Mouse (Mus musculus): Measurements from ENCODE around the gene Rnf2. TPM values are rescaled to one million over a fixed set of nuclear protein-coding genes. Genes with fewer than 3 reads are reported as not detected.

The Rnf2 gene
- 86.6 and 92.0 TPM in 2 replicates for polyA plus RNA-seq (2015; fragmentation: Nextera tagmentation; extraction: Ambion mirVana)

DNA sequence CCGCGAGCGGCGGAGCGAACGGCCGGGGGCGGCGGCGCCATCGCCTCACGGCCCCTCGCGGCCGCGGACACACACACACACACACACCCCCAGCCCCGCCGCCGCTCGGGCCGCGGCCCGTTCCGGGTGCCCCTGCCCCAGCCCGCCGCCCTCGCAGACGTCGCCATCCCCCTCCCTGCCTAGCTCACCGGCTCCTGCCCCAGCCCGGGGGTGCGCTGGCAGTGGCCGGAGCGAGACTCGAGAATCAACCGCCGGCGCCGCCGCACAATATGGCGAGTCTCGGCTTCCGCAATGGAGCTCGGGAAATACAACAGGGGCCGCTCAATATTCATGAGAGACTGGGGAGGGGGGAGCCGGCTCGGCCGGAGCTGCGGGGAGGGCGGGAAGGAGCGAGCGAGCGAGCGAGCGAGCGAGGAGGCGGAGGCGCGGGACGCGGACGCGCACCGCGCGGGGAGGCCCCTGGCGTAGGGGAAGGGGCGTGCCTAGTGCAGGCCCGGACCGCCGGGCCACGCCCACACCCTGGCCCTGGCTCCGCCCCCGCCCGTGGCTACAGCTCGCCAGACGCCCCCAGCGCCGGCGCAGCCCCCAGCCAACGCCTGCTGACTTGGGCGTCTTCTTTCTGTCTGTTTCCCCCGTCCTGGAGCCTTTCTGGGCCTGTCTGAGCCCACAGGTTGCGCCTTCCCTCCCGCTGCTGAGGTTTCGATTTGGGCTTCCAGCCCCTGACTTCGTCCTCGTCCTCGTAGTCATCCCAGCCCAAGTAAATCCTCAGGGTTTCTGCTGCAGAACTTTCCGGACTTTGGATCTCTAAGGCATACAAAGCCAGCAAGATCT lies at the start of gene Rnf2:
Rnf2 (minus strand) TSS at position 425 of the 831 bp plus-strand sequence.
- WGBS, result under 1% methylated on average over 59 of the region's 90 CpGs
- Histone ChIP-seq H3K27ac (peak within 1 kb of the TSS; percentile 98), H3K9me3 (no peaks in the 10 kb centered on the region)

DNA sequence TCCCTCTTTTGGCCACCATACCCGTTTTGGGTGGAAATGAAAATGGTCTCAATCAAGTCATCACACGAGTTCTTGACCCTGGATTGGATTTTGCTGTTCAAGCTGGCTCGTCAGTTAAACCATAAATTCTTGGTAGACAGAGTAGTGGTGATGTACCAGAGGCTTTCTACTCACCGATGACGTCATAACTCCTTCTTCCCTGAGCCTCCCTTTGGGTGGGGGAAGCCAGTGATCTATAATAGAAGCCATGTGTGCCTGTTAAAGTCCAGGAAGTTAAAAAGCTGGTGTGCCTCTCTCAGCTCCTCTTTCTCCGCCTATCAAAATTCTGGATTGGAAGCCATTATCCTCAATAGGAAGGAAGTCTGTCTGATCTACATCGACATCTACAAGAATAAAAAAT lies 49.0 kb upstream of the Rnf2 start:
- 0 out of 2 replicates have a peak, but pooled peaks have one; percentile 63 for ATAC-seq (ENCODE audit: insufficient number of reproducible peaks, low FRiP score, low TSS enrichment, low read depth)
- no peak overlapping the region for H3K4me3 ChIP-seq
- 0 out of 2 replicates have a peak, but pooled peaks cover 5% of the 10 kb centered on the region for H3K4me1 ChIP-seq
- H3K4me2 ChIP-seq, result no peak overlapping the region
- H3K9me3 ChIP-seq, result no peaks in the 10 kb centered on the region
- H3K36me3 ChIP-seq, result no peaks in the 10 kb centered on the region
- H3K9ac ChIP-seq, result no peak overlapping the region
- 37% methylated on average over 7 of the region's 7 CpGs for WGBS
- H3K27ac ChIP-seq, result peak overlapping the region; percentile 65
- no peaks in the 10 kb centered on the region for H3K27me3 ChIP-seq

More for the DNA sequence above, at the start of gene Rnf2:
- Histone ChIP-seq H3K4me3 (peak within 1 kb of the TSS; percentile 84), H3K27me3 (no peaks in the 10 kb centered on the region), H3K9ac (peak within 1 kb of the TSS; percentile 90), H3K36me3 (no peaks in the 10 kb centered on the region), H3K4me2 (peak within 1 kb of the TSS; percentile 55), H3K4me1 (peaks cover 18% of the 10 kb centered on the region; the same call in 1 of the 2 replicates)
- peak; percentile 99 for ATAC-seq (ENCODE audit: insufficient number of reproducible peaks, low FRiP score, low TSS enrichment, low read depth)

DNA sequence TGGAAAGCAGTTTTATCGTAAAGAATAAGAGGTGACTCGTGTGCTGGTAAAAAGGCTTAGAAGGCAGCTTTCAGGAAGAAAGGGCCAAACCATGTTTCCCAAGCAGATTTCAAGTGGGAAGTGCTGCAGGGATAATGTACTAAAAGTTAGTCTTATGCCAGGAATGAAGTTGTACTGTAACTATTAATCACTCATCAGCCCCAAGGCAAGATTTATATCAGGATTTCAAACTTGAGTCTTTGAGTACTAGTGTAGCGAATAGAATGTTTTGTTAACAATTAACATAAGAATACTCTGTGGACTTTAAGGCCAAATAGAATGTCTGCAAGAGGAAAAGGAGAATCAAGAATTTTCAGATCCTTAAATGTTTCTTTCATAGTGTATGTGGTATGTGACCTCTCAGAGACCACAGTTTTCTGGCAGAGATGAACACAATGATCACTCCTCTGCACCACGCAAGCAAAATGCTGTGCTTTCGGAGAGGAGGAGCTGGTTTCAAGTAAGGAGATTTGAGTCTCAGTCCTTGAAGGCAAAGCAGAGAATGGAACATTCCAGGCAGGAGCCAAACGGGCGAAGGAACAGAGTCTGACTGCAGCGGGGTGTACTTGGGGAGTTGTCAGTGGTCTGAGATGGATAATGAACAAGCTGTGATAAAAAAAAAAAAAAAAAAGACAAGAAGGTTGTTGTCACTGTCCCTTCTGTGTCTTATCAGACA lies 48.3 kb upstream of the Rnf2 start:
- no peaks in the 10 kb centered on the region for H3K27me3 ChIP-seq
- peak overlapping the region; percentile 65 for H3K27ac ChIP-seq
- H3K4me2 ChIP-seq, result no peak overlapping the region
- ATAC-seq (ENCODE audit: insufficient number of reproducible peaks, low FRiP score, low TSS enrichment, low read depth), result peak; percentile 65; the same call in 1 of the 2 replicates
- WGBS, result 54% methylated on average over 8 of the region's 8 CpGs
- H3K9ac ChIP-seq, result no peak overlapping the region
- no peaks in the 10 kb centered on the region for H3K9me3 ChIP-seq
- 0 out of 2 replicates have a peak, but pooled peaks cover 5% of the 10 kb centered on the region for H3K4me1 ChIP-seq
- H3K36me3 ChIP-seq, result no peaks in the 10 kb centered on the region
- no peak overlapping the region for H3K4me3 ChIP-seq

- ATAC-seq (ENCODE audit: insufficient number of reproducible peaks, low FRiP score, low TSS enrichment, low read depth), result no peak
Measured at GRCm38 (mm10) chr1:151545571-151545970, 44.8 kb upstream of the Rnf2 start.

GRCm38 (mm10) chr1:151544581-151544980 lies 43.8 kb upstream of the Rnf2 start:
- no peaks in the 10 kb centered on the region for H3K27me3 ChIP-seq
- no peak overlapping the region for H3K9ac ChIP-seq
- no peak overlapping the region for H3K27ac ChIP-seq
- H3K4me3 ChIP-seq, result no peak overlapping the region
- no peaks in the 10 kb centered on the region for H3K9me3 ChIP-seq
- no peak for ATAC-seq (ENCODE audit: insufficient number of reproducible peaks, low FRiP score, low TSS enrichment, low read depth)
- 0 out of 2 replicates have a peak, but pooled peaks cover 5% of the 10 kb centered on the region for H3K4me1 ChIP-seq
- H3K36me3 ChIP-seq, result no peaks in the 10 kb centered on the region
- no peak overlapping the region for H3K4me2 ChIP-seq
- 93% methylated on average over 3 of the region's 3 CpGs for WGBS

More at GRCm38 (mm10) chr1:151545571-151545970, 44.8 kb upstream of the Rnf2 start:
- H3K4me1 ChIP-seq, result 0 out of 2 replicates have a peak, but pooled peaks cover 5% of the 10 kb centered on the region
- no peak overlapping the region for H3K4me2 ChIP-seq
- H3K27ac ChIP-seq, result no peak overlapping the region
- no peaks in the 10 kb centered on the region for H3K36me3 ChIP-seq
- no peak overlapping the region for H3K4me3 ChIP-seq
- H3K27me3 ChIP-seq, result no peaks in the 10 kb centered on the region
- no peaks in the 10 kb centered on the region for H3K9me3 ChIP-seq
- H3K9ac ChIP-seq, result no peak overlapping the region
- WGBS, result 75% methylated on average over 7 of the region's 7 CpGs

- ATAC-seq (ENCODE audit: insufficient number of reproducible peaks, low FRiP score, low TSS enrichment, low read depth), result no peak
- Histone ChIP-seq H3K4me3 (no peak overlapping the region), H3K4me2 (no peak overlapping the region), H3K9me3 (no peaks in the 10 kb centered on the region), H3K27me3 (no peaks in the 10 kb centered on the region), H3K36me3 (no peaks in the 10 kb centered on the region), H3K27ac (no peak overlapping the region), H3K9ac (no peak overlapping the region), H3K4me1 (no peaks in the 10 kb centered on the region)
- WGBS, result 62% methylated on average over 6 of the region's 6 CpGs
Measured at GRCm38 (mm10) chr1:151543796-151544477, 43.2 kb upstream of the Rnf2 start.

DNA sequence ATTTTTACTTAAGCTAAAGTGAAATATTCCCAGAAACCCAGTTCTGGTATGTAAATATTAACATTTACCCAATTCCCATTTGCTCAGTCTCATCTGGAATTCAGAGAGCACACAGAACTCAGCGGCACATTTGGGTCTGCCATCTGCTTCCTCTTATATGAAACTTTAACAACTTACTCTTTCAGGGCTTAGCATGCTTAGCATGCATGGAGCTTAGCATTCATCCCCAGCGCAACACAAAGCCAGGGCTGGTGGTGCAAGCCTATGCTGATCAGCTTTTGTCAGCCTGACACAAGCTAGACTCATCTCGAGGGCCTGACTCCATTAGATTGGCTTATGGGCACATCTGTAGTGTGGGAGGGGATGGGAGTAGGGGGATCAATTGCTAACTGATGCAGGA lies 25.9 kb upstream of the Rnf2 start:
- H3K36me3 ChIP-seq, result no peaks in the 10 kb centered on the region
- WGBS, result 50% methylated on average over 3 of the region's 3 CpGs
- H3K4me3 ChIP-seq, result no peak overlapping the region
- H3K27ac ChIP-seq, result peak overlapping the region; percentile 17; the same call in 1 of the 2 replicates
- H3K4me1 ChIP-seq, result no peaks in the 10 kb centered on the region
- ATAC-seq (ENCODE audit: insufficient number of reproducible peaks, low FRiP score, low TSS enrichment, low read depth), result no peak
- H3K27me3 ChIP-seq, result no peaks in the 10 kb centered on the region
- H3K9me3 ChIP-seq, result 0 out of 2 replicates have a peak, but pooled peaks cover 4% of the 10 kb centered on the region
- H3K4me2 ChIP-seq, result no peak overlapping the region
- H3K9ac ChIP-seq, result no peak overlapping the region

DNA sequence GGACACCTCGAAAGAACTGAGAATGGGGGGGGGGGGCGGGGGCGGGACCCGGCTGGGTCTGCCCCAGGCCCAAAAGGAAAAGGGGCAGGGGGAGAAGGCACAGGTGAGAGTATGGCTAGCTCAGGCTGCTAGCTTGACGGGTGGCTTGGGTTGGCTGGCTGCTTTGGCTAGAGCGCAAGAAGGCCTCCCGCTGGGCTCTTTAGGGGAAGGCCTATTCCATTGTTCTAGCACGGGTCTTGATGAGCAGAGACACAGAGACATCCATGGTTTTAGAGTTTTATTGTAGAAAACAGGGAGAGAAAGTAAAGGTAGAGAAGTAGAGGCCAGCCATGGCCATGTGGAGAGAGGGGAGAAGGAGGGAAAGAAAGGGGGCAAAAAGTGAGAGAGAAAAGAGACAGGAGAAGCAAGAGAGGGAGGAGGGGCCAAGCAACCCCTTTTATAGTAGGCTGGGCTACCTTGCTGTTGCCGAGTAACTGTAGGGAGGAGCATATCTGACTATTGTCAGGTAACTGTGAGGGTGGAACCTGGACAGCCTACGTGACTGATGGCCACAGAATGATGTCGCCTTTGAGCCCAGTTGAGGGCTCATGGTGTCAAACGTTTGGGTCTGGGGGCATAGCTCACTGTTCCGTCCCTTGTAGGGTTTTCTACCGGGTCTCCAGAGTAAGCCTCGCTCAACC lies 17.0 kb upstream of the Rnf2 start:
- WGBS, result 83% methylated on average over 15 of the region's 15 CpGs
- no peaks in the 10 kb centered on the region for H3K4me1 ChIP-seq
- ATAC-seq (ENCODE audit: insufficient number of reproducible peaks, low FRiP score, low TSS enrichment, low read depth), result no peak

DNA sequence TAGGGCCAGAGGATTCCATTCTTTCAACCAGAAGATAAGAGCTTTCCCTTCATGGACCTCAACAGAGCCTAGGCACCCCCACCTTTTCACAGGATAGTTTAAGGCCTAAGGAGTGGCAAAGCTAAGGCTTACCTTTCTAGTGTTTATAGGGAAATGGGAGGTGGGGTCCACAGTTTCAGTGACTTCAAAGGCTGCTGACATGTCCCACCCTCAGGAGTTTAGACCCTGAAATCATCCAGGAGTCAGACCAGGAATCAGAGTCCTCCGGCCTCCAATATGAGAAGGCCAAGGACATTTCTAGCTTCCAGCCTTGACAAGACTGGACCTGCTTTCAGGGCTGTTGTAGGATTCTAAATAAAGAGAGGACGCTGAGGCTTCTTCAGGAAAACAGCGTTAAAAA lies 16.1 kb upstream of the Rnf2 start:
- Histone ChIP-seq H3K4me2 (no peak overlapping the region), H3K9me3 (no peaks in the 10 kb centered on the region), H3K9ac (no peak overlapping the region), H3K27ac (no peak overlapping the region), H3K36me3 (no peaks in the 10 kb centered on the region), H3K4me3 (no peak overlapping the region), H3K4me1 (no peaks in the 10 kb centered on the region), H3K27me3 (no peaks in the 10 kb centered on the region)
- WGBS, result 89% methylated on average over 3 of the region's 3 CpGs
- ATAC-seq (ENCODE audit: insufficient number of reproducible peaks, low FRiP score, low TSS enrichment, low read depth), result no peak

More for the DNA sequence above, 17.0 kb upstream of the Rnf2 start:
- no peaks in the 10 kb centered on the region for H3K27me3 ChIP-seq
- H3K27ac ChIP-seq, result no peak overlapping the region
- no peak overlapping the region for H3K4me2 ChIP-seq
- no peaks in the 10 kb centered on the region for H3K36me3 ChIP-seq
- no peaks in the 10 kb centered on the region for H3K9me3 ChIP-seq
- H3K9ac ChIP-seq, result no peak overlapping the region
- H3K4me3 ChIP-seq, result no peak overlapping the region

- WGBS, result 94% methylated on average over 1 of the region's 1 CpGs
- Histone ChIP-seq H3K9ac (no peak overlapping the region), H3K4me1 (no peaks in the 10 kb centered on the region), H3K27ac (no peak overlapping the region), H3K4me3 (no peak overlapping the region), H3K36me3 (no peaks in the 10 kb centered on the region), H3K4me2 (no peak overlapping the region), H3K9me3 (no peaks in the 10 kb centered on the region), H3K27me3 (no peaks in the 10 kb centered on the region)
- no peak for ATAC-seq (ENCODE audit: insufficient number of reproducible peaks, low FRiP score, low TSS enrichment, low read depth)
Measured at GRCm38 (mm10) chr1:151515733-151516132, 15.0 kb upstream of the Rnf2 start.

DNA sequence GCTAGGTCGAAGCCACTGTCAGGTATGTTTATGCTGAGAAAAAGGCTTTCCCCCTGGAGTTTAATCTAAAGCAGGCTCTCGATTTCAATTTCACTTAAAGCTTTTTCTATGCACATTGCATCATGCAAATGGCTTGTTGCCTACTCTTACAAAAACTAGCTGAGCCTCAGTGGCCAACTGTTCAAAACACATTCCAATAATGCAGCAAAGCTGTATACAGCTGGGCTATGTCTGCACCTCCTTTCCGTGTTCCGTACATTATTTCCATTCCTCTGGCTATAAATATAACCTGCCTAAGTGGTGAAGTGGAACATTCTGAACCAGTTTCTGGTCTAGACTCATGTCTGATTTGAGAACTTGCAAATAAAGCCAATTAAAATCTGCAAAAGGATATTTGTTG lies 13.4 kb upstream of the Rnf2 start:
- Histone ChIP-seq H3K27ac (peak overlapping the region; percentile 28), H3K4me2 (no peak overlapping the region), H3K4me3 (no peak overlapping the region), H3K9ac (no peak overlapping the region), H3K27me3 (no peaks in the 10 kb centered on the region), H3K4me1 (no peaks in the 10 kb centered on the region), H3K36me3 (no peaks in the 10 kb centered on the region), H3K9me3 (no peaks in the 10 kb centered on the region)
- no peak for ATAC-seq (ENCODE audit: insufficient number of reproducible peaks, low FRiP score, low TSS enrichment, low read depth)
- 57% methylated on average over 4 of the region's 4 CpGs for WGBS

All from limb, embryonic 15.5 days (tissue).